Mouse (Mus musculus) megakaryocyte, embryonic 14.5 days (primary cell): ENCODE data around the gene Sema6d.

Source experiments
- FLI1 ChIP-seq: IDR thresholded peaks from 2 replicates; pipeline ENCODE4 v1.6.1; 2012; ENCODE audit warnings: low read length, inconsistent platforms, mixed read lengths
- GATA1 ChIP-seq: IDR thresholded peaks from 3 replicates; pipeline ENCODE4 v1.6.1; 2012; ENCODE audit warnings: mixed read lengths, low read length, inconsistent platforms, borderline replicate concordance

DNA sequence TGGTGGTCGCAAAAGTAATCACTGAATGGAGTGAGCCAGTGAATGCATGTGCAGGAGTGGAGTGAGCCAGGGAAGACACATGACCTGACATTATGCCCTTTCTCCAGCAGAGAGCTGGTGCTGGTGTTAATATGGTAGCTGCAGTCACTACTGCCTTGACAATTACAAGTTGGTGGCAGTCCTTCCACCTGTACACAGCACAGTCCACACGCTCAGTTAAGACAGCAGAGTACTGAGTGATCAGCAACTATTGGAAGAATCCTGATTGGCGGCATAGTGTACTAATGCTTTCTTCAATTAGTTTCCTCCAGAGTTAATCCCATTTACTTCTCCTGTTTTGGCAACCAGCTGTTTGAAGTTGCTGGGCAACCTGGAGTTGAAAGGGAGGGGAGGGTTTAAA, 81.9 kb downstream of the Sema6d start:
- TF ChIP-seq GATA1 (no peak), FLI1 (no peak)
